Mouse (Mus musculus): ENCODE results near the gene Setd1a.
"Not testable (repeated sequence)": the region's sequence is repeated elsewhere in the genome, so short reads cannot be mapped to it uniquely, and the experiment has no call there.

Setd1a gene

DNA sequence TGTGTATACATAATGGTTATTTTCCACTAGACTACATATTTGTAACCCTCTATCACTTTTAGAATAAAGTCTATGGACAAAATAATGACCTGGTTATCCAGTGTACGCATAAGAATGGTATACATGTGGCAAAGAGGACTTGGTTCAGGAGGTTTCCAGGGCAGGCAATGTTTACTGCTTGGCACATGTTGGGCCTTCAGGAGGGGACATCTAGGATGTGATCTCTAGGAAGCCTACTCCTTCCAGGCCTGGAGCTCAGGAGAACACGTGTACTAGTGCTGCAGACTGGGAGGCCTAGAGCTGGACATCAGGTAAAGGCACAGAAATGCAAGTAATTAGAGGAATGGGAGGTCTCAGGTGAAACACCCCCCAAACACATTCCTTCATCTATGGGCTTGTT lies 59.1 kb downstream of the Setd1a start:
- in situ Hi-C loops (cut with MboI, MseI) = no loop called here

DNA sequence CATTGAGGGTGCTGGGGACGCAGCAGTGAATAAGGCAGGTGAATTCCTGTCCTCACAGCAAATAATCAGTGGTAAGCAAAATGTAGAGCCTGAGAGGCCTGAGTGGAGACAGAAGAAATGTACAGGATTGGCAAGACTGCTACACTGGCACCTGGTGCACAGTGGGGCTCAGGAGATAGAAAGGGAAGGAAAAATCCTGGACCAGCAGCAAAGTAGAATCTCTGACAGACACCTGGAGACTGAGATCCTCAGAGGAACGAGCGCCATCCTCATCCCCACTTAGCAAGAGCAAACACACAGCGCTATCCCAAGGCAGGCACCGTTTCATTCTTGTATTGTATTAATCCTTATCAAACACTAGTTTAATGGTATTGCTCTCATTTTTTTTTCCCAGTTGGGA lies 61.0 kb downstream of the Setd1a start:
- in situ Hi-C loops (cut with MboI, MseI) = no loop called here

DNA sequence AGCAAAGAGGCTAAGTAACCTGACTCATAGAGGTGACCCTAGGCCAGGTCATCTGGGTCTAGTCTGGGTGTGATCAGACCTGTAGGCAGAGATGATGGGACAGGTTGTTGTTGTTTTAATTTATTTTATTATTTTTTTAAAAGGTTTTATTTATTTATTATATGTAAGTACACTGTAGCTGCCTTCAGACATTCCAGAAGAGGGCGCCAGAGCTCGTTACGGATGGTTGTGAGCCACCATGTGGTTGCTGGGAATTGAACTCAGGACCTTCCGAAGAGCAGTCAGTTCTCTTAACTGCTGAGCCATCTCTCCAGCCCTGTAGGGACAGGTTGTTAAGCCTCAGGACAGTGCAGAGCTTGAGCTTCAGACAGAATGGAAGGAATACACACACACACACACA lies 61.4 kb downstream of the Setd1a start:
- in situ Hi-C loops (cut with MboI, MseI) = not testable (repeated sequence)

DNA sequence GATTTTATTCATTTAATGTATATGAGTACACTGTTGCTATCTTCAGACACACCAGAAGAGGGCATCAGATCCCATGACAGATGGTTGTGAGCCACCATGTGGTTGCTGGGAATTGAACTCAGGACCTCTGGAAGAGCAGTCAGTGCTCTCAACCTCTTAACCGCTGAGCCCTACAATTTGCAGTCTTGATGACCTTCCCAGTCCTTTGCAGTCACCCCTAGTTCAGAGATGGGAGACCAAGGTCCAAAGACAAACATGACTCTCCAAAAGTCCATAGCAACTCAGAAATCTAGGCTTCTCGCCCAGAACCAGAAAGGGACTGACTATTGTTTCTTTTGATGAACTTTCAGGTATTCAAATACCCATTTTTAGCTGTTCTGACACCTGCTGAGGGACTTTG lies 63.6 kb downstream of the Setd1a start:
- in situ Hi-C loops (cut with MboI, MseI) = loop anchor here (10.0 kb wide), 1 partner anchor 945 kb away; no protein-coding TSS in a partner anchor

DNA sequence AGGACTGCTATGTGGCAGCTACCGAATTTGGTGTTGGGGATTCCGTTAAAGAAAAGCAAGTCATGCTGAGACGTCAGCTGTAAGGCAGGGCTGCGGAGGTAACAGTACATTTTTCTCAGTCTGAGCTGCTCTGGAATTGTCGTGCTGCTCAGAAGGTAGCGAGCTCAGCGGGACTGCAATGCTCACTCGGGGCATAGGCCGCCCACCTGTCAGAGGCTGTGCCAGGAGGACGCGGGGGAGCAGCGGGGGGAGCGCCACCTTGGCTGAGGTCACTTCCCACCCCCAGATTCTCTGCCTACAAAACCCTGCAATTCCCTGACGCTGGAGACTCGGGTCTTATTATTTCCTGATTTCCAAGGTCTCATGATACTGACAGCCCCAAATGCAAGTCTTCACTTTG lies 64.4 kb downstream of the Setd1a start:
- in situ Hi-C loops (cut with MboI, MseI) = loop anchor here (10.0 kb wide), 1 partner anchor 946 kb away; no protein-coding TSS in a partner anchor

DNA sequence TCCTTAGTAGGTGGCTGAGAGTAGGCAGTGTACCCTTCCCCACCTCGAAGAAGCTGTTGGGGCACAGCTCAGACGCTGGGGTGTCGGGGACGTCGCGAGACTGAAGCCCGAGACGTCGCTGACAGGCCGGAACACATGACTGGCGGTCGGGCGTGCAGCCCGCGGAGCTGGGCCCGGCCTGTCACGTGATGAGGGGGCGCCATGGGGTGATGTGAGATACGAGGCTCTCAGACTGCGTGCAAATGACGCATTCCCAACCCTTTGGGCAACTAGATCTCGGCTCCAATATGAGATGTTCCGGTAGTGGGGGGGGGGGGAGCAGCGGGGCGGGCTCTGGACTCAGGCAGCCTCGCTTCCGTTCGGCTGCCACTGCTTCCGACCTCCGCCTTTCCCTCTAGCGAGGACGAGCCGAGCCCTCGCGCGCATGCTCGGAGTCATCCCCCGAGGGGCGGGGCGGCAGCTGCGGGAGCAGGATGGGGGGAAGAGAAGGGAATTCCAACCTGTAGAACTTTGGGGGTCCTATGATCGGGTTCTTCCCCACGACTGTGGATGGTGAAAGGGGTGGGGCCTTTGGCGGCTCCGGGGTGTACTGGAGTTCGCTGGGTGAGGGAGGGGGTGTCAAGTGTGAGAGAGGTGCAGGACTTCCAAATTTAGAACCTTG lies 65.0 kb downstream of the Setd1a start:
- in situ Hi-C loops (cut with MboI, MseI) = loop anchor here (10.0 kb wide), 1 partner anchor 947 kb away; no protein-coding TSS in a partner anchor

DNA sequence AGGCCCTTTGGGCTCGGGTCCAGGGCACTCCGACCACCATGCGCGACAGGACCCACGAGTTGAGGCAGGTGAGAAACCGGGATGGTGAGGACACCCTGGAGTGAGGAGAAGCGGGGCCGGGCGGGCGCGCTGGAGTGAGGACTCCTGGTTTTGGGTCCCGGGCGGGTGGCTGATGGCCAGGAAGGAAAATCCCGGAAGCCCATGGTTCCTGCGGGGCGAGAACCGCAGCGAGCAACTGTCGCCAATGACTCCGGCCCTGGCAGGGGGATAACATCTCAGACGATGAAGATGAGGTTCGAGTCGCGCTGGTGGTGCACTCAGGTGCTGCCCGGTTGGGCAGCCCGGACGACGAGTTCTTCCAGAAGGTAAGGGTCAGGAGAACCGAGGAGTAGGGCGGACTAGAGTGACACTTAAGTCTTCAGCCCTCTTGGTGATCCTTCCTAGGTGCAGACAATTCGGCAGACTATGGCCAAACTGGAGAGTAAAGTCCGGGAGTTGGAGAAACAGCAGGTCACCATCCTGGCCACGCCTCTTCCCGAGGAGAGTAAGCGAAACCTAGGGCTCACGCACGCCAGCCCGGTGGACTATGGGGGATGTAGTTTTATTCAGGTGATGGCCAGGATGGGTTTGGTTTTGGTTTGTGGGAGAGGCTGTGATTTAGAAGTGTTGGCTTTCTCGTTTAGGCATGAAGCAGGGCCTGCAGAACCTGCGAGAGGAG lies 65.7 kb downstream of the Setd1a start:
- in situ Hi-C loops (cut with MboI, MseI) = loop anchor here (10.0 kb wide), 1 partner anchor 947 kb away; no protein-coding TSS in a partner anchor

Measured in T-helper 2 cell (primary cell).